Mouse (Mus musculus): Measurements from ENCODE around the gene Ncoa4.

GRCm38 (mm10) chr14:32145809-32146511 is 13.7 kb upstream of the Ncoa4 start:
- TF ChIP-seq POLR2A (IDR thresholded peaks at IDR 0.05; ENCODE audit: low read depth, low read length), result no peak
- TF ChIP-seq CTCF (IDR thresholded peaks at IDR 0.05; ENCODE audit: extremely low read depth, insufficient read length, insufficient replicate concordance, low read depth, low read length), result no peak

Measured in small intestine, adult 2 months (tissue).